Mouse (Mus musculus): ENCODE data around the gene Lrrc20. TPM values are rescaled to one million over a fixed set of nuclear protein-coding genes. Genes with fewer than 3 reads are reported as not detected.

Gene Lrrc20
- 6.1 and 6.6 TPM in 2 replicates for polyA plus RNA-seq (2012; rRNA removed)

DNA sequence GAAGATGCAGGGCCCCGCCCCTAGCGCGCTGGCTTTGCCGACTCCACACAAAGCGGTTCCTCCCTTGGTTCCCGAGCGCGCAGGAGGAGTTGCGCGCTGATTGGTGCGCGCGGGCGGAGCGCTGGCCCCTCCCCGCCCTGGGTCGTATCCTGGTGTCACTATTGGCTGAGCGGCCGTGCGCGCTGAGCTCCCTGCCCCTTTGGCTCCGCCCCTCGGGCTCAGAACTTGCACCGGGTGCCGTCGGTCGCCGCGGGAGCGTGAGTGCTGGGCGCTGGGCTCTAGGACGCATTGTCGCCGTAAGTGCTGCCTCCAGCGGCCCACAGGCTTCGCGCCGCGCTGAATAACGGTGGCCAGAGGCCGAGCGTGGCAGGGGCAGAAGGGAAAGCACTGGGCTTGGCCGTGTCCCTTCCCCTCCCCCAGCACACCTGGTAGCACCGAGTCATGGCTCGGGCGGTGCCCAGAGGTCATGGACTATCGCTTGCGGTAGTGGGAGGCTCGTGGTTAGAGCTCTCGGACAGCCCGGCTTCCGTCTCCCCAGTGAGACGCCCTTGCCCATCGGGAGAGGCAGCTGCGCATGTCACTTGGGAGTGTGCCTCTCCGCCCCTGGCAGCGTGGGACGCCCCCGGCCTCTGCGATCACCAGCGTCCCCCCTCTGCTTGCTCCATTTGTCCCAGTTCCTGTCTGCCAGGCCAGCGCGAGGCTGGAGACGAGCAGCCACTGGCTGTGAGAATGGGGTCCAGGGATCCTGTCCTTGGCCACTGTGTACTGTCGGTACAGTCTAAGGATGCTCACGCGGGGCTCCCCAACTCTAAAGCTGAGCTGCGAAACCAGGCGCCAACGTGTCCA is at the start of gene Lrrc20:
Gene Lrrc20 (plus strand): TSS at position 208 of the 846 bp plus-strand sequence.

DNA sequence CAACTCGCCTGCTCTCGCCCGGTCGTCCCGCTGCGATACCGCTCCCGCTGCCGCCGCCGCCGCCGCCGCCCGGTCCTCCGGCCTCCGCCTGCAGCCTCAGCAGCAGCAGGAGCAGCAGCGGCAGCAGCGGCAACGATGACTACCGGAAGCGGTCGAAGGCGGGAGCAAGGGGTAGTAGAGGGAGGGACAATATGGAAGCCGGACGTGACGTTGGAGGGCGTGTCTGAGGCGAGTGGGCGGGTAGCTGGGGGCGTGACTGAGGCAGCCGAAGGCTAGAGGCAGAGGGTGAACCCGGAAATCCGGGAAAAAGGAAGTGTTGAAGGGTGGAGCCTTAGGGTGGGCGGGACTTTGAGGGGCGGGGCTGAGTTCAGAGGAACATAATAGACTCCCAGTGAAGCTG is 23.0 kb upstream of the Lrrc20 start, which contains the start of gene Eif4ebp2:
Gene Eif4ebp2 (minus strand): TSS at position 17 of the 400 bp plus-strand sequence.

Other genes with a start within 250 kb of the Lrrc20 start
- gene Adamts14, start 202.4 kb upstream of the Lrrc20 start, polyA plus RNA-seq (2012; rRNA removed) = 0.25 and 0.32 TPM in 2 replicates
- gene Prf1, start 178.0 kb upstream of the Lrrc20 start, polyA plus RNA-seq (2012; rRNA removed) = 0.01 TPM in 1 of 2 replicates, not detected in the other
- gene Pald1, start 92.3 kb upstream of the Lrrc20 start, polyA plus RNA-seq (2012; rRNA removed) = 3.8 and 4.1 TPM in 2 replicates
- gene Nodal, start 57.8 kb upstream of the Lrrc20 start, polyA plus RNA-seq (2012; rRNA removed) = 0.36 and 0.53 TPM in 2 replicates
- gene Eif4ebp2, start 23.1 kb upstream of the Lrrc20 start, polyA plus RNA-seq (2012; rRNA removed) = 18.1 and 22.5 TPM in 2 replicates
- gene Npffr1, start 119.7 kb downstream of the Lrrc20 start, polyA plus RNA-seq (2012; rRNA removed) = 0.01 TPM in 1 of 2 replicates, not detected in the other
- 57.9 and 62.3 TPM in 2 replicates for gene Ppa1, start 172.8 kb downstream of the Lrrc20 start, polyA plus RNA-seq (2012; rRNA removed)
- 38.5 and 46.2 TPM in 2 replicates for gene Sar1a, start 204.5 kb downstream of the Lrrc20 start, polyA plus RNA-seq (2012; rRNA removed)
- gene Tysnd1, start 219.7 kb downstream of the Lrrc20 start, polyA plus RNA-seq (2012; rRNA removed) = 12.6 and 15.2 TPM in 2 replicates
- gene Aifm2, start 239.5 kb downstream of the Lrrc20 start, polyA plus RNA-seq (2012; rRNA removed) = 2.0 and 2.1 TPM in 2 replicates